Mouse (Mus musculus) lung, adult 2 months (tissue): ENCODE measurements around the gene Dgkk. TPM values are rescaled to one million over a fixed set of nuclear protein-coding genes. Genes with fewer than 3 reads are reported as not detected.
A peak's percentile ranks its signal among the peaks of the same experiment; 100 is the strongest.
"Not testable (repeated sequence)": the region's sequence is repeated elsewhere in the genome, so short reads cannot be mapped to it uniquely, and the experiment has no call there.

Experiments used
- DNase-seq: peaks from one replicate; pipeline ENCODE4 v3.0.0; 2022
- H3K4me1 ChIP-seq: fragments of 200-500 bp; 2 replicates; pipeline ENCODE4 v1.6.1; 2011; ENCODE audit warnings: low read length; ENCODE audit not compliant: control insufficient read depth, insufficient read depth
- H3K4me3 ChIP-seq: fragments of 200-500 bp; replicated peaks from 2 replicates; pipeline ENCODE3; 2011; ENCODE audit warnings: low read depth, mild to moderate bottlenecking, control low read depth, low read length; ENCODE audit errors: extremely low read depth
- CTCF ChIP-seq: fragments of 200-500 bp; IDR thresholded peaks from 2 replicates; pipeline ENCODE4 v1.5.1; 2011; ENCODE audit warnings: mild to moderate bottlenecking, low read length, control low read depth; ENCODE audit not compliant: insufficient read depth
- POLR2A ChIP-seq: fragments of 200-500 bp; IDR thresholded peaks from 2 replicates; pipeline ENCODE4 v1.6.1; 2011; ENCODE audit warnings: low read depth, mild to moderate bottlenecking, control low read depth, low read length, borderline replicate concordance; ENCODE audit errors: extremely low read depth
- whole genome bisulfite sequencing: fragments of 180-500 bp; shearing (Covaris S2); methylation state at CpG from one replicate; pipeline ENCODE4 v1.1.7; 2018; 5-methylcytosine and 5-hydroxymethylcytosine counted together
- polyA plus RNA-seq: library from polyadenylated mRNA; depleted of rRNA; stranded (reverse); fragments of >200 nt; gene quantifications from 2 replicates; pipeline ENCODE4 v1.2.3, GENCODE M21; 2012; rRNA removed

The Dgkk gene
- polyA plus RNA-seq: not detected in 2 replicates

DNA sequence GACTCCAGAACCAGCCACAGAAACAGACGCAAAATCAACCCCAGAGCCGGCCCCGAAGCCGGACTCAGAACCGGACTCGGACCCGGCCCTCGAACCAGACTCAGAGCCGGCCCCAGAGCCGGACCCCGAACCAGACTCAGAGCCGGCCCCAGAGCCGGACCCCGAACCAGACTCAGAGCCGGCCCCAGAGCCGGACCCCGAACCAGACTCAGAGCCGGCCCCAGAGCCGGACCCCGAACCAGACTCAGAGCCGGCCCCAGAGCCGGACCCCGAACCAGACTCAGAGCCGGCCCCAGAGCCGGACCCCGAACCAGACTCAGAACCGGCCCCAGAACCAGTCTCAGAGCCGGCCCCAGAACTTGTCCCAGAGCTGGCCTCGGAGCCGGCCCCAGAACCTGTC, at the start of gene Dgkk:
Dgkk (plus strand) TSS at position 301 of the 400 bp plus-strand sequence.
- WGBS: 48% methylated on average over 23 of the region's 30 CpGs
- DNase-seq, H3K4me1 ChIP-seq: not testable (repeated sequence)
- peak within 1 kb of the TSS; percentile 38 for H3K4me3 ChIP-seq

GRCm38 (mm10) chrX:6733998-6734397, 45.1 kb upstream of the Dgkk start:
- Histone ChIP-seq H3K4me1 (no peaks in the 10 kb centered on the region), H3K4me3 (no peak overlapping the region)
- DNase-seq: no peak
- TF ChIP-seq POLR2A (no peak), CTCF (no peak)
- WGBS: 54% methylated on average over 3 of the region's 3 CpGs

DNA sequence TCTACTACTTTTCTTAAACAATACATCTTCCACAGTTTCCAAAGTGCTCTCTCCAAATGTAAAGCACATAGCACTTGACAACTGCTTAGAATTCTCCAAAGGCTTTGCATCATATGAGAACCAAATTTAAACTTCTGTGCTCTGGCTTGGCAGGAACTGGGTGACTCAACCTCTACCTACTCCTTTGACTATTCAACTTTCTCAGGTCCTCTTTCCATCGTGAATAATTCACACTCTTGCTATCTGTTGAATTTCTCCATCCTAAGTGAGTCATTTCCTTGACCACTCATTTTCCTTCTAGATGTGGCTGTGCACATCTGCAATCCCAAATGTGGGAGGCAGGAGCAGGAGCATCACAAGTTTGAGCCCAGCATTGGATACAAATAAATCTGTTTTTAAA, 28.4 kb upstream of the Dgkk start:
- H3K4me3 ChIP-seq: no peak overlapping the region
- 22% methylated on average over 1 of the region's 1 CpGs for WGBS
- H3K4me1 ChIP-seq: no peaks in the 10 kb centered on the region
- TF ChIP-seq POLR2A (no peak), CTCF (no peak)
- DNase-seq: no peak

DNA sequence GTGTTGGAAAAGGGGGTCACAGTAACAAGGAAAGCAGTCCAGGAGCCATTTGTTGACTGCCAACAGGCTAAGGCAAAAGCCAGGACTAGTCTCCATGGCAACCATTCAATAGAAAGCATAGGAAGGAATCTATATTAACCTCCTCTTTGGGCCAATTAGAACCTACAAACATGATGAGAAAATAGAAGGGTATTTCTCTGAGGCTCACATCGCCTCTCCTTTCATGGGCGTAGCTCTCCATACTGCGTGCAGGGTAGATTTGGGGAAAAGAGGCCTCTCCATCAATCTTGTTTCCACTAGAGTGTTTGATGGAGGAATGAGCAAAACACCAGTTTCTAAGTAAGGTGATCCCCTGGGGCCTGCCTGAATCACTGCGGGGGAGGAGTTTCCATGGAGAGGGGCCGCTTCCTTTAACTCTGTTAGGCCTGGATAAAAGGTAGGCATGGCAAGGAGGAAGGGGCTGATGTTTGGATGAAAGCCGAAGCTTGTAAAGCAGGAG, 27.5 kb upstream of the Dgkk start:
- H3K4me1 ChIP-seq: no peaks in the 10 kb centered on the region
- DNase-seq: no peak
- 63% methylated on average over 6 of the region's 6 CpGs for WGBS
- TF ChIP-seq CTCF (no peak), POLR2A (no peak)
- H3K4me3 ChIP-seq: no peak overlapping the region

- WGBS: 27% methylated on average over 13 of the region's 13 CpGs
- Histone ChIP-seq H3K4me3 (no peak overlapping the region), H3K4me1 (no peaks in the 10 kb centered on the region)
- DNase-seq: no peak
- TF ChIP-seq POLR2A: no peak
- TF ChIP-seq CTCF: no peak
Observed at GRCm38 (mm10) chrX:6777489-6778249, 1.4 kb upstream of the Dgkk start.

DNA sequence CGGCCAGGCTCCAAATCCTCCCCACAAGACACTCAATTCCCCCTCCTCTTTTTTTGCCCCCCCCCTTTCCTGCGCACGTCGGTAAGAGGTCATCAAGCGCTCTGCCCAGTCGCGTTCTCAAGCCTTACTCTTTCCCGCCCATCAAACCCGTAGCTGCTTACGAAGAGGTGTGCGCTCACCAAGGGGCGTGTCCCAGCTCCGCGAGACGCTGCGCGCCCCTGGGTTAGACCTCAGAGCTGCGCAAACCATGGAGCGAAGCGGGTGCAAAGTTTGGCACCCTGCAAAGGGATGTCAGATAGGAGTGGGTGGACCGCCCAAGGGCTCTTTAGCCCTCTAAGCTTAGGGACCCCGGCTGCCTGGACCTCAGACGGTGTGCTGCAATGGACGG, 862 bp upstream of the Dgkk start:
- Histone ChIP-seq H3K4me1 (no peaks in the 10 kb centered on the region), H3K4me3 (peak overlapping the region; percentile 38)
- TF ChIP-seq CTCF: no peak
- no peak for TF ChIP-seq POLR2A
- 23% methylated on average over 24 of the region's 24 CpGs for WGBS
- DNase-seq: peak; percentile 3

GRCm38 (mm10) chrX:6779969-6780539, 948 bp downstream of the Dgkk start:
- 29% methylated on average over 16 of the region's 16 CpGs for WGBS
- Histone ChIP-seq H3K4me3 (no peak overlapping the region), H3K4me1 (no peaks in the 10 kb centered on the region)
- TF ChIP-seq CTCF (no peak), POLR2A (no peak)
- DNase-seq: no peak

DNA sequence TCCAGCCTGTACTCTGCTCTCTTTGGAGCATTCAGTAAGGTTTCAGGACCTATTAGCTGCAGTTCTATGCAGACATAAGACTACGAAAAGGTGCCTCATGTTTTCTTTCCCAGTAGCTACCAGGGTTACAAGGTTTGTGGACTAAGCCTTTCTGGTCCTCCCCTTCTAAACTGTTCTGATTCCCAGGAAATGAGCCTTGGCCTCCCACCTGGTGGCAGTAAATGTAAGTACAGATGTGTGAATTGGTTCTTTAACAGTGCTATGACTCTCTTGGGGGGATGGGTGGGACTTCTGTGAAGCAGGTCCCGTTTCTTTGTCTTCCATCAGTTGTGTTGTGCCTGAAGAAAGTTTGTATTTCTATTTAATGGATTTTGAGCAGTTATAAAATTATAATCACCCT, 53.4 kb downstream of the Dgkk start:
- TF ChIP-seq CTCF (no peak), POLR2A (no peak)
- DNase-seq: no peak
- no peak overlapping the region for H3K4me3 ChIP-seq
- H3K4me1 ChIP-seq: no peaks in the 10 kb centered on the region
- 38% methylated on average over 2 of the region's 2 CpGs for WGBS

DNA sequence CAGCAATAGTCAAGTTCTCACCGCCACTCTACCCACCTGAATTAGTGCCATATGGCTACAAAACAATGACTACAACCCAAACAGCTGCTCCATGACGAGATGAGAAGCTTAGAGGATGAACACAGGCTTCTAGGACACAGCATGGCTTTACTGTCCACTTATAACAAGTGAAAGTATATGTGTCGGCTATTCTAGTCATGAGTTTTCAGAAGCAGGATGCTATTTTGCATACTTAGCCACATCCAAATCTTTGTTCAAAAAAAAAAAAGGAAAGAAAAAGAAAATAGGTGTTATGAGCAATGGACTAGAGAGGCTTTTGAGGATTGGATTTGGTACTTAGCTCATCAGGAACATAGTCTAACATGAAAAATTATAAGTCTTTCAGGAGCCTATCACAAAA, 74.4 kb downstream of the Dgkk start:
- no peak for TF ChIP-seq POLR2A
- WGBS: 63% methylated on average over 3 of the region's 3 CpGs
- Histone ChIP-seq H3K4me3 (no peak overlapping the region), H3K4me1 (no peaks in the 10 kb centered on the region)
- DNase-seq: no peak

GRCm38 (mm10) chrX:6854136-6854535, 75.0 kb downstream of the Dgkk start:
- no peak for DNase-seq
- 80% methylated on average over 5 of the region's 5 CpGs for WGBS
- no peaks in the 10 kb centered on the region for H3K4me1 ChIP-seq
- H3K4me3 ChIP-seq: no peak overlapping the region
- TF ChIP-seq POLR2A: no peak
- TF ChIP-seq CTCF: no peak
